Mouse (Mus musculus): ENCODE results near the gene Gm9945. TPM values are rescaled to one million over a fixed set of nuclear protein-coding genes. Genes with fewer than 3 reads are reported as not detected.

Gene Gm9945
- polyA plus RNA-seq, 1 experiment from 2014 or later, result not detected

Other genes with a start within 250 kb of the Gm9945 start
- gene Hspa4, start 179.7 kb upstream of the Gm9945 start, polyA plus RNA-seq (2016; fragmentation: Nextera tagmentation; extraction: Ambion mirVana), result 93.3 and 95.9 TPM in 2 replicates
- gene Zcchc10, start 155.5 kb upstream of the Gm9945 start, polyA plus RNA-seq (2016; fragmentation: Nextera tagmentation; extraction: Ambion mirVana), result 17.3 and 17.4 TPM in 2 replicates
- gene Aff4, start 129.3 kb upstream of the Gm9945 start, polyA plus RNA-seq (2016; fragmentation: Nextera tagmentation; extraction: Ambion mirVana), result 66.9 and 77.6 TPM in 2 replicates
- 0.70 TPM in 1 of 2 replicates, not detected in the other for gene Leap2, start 57.0 kb upstream of the Gm9945 start, polyA plus RNA-seq (2016; fragmentation: Nextera tagmentation; extraction: Ambion mirVana)
- gene Uqcrq, start 49.3 kb upstream of the Gm9945 start, polyA plus RNA-seq (2016; fragmentation: Nextera tagmentation; extraction: Ambion mirVana), result 538 and 578 TPM in 2 replicates
- gene Gdf9, start 49.1 kb upstream of the Gm9945 start, polyA plus RNA-seq (2016; fragmentation: Nextera tagmentation; extraction: Ambion mirVana), result 2.0 and 2.8 TPM in 2 replicates
- gene Gm10447, start 23.1 kb upstream of the Gm9945 start, polyA plus RNA-seq (2016; fragmentation: Nextera tagmentation; extraction: Ambion mirVana), result 0.13 and 0.14 TPM in 2 replicates
- 1.8 and 2.0 TPM in 2 replicates for gene Shroom1, start 23.0 kb upstream of the Gm9945 start, polyA plus RNA-seq (2016; fragmentation: Nextera tagmentation; extraction: Ambion mirVana)
- gene Gm9837, start 9.7 kb upstream of the Gm9945 start, polyA plus RNA-seq (2016; fragmentation: Nextera tagmentation; extraction: Ambion mirVana), result not detected in 2 replicates
- 1.1 and 1.6 TPM in 2 replicates for gene Sowaha, start 108 bp downstream of the Gm9945 start, polyA plus RNA-seq (2016; fragmentation: Nextera tagmentation; extraction: Ambion mirVana)
- 22.5 and 23.7 TPM in 2 replicates for gene Sept8, start 39.1 kb downstream of the Gm9945 start, polyA plus RNA-seq (2016; fragmentation: Nextera tagmentation; extraction: Ambion mirVana)
- gene Kif3a, start 87.2 kb downstream of the Gm9945 start, polyA plus RNA-seq (2016; fragmentation: Nextera tagmentation; extraction: Ambion mirVana), result 120 and 145 TPM in 2 replicates
- 1.4 and 2.6 TPM in 2 replicates for gene Il4, start 138.5 kb downstream of the Gm9945 start, polyA plus RNA-seq (2016; fragmentation: Nextera tagmentation; extraction: Ambion mirVana)
- gene Il13, start 154.5 kb downstream of the Gm9945 start, polyA plus RNA-seq (2016; fragmentation: Nextera tagmentation; extraction: Ambion mirVana), result not detected in 2 replicates
- 23.4 and 24.6 TPM in 2 replicates for gene Rad50, start 227.2 kb downstream of the Gm9945 start, polyA plus RNA-seq (2016; fragmentation: Nextera tagmentation; extraction: Ambion mirVana)
- not detected in 2 replicates for gene Il5, start 240.6 kb downstream of the Gm9945 start, polyA plus RNA-seq (2016; fragmentation: Nextera tagmentation; extraction: Ambion mirVana)